Mouse (Mus musculus) MEL (cell line): Measurements from ENCODE around the gene Homer3. TPM values are rescaled to one million over a fixed set of nuclear protein-coding genes. Genes with fewer than 3 reads are reported as not detected.

Experiments used
- DNase-seq: peaks from one replicate; pipeline ENCODE4 v3.0.0; 2011; ENCODE audit warnings: low read depth, low spot score
- H3K27ac ChIP-seq: 2 replicates; pipeline ENCODE4 v1.5.1; 2012; ENCODE audit warnings: low read depth, mild to moderate bottlenecking, control low read depth, low read length, moderate library complexity; ENCODE audit not compliant: control insufficient read depth
- H3K27me3 ChIP-seq, 2 experiments: fragments of 150-350 bp in 1 of 2; sonication (generic) in 1 of 2; 2 replicates each; pipeline ENCODE4 v1.6.1; 2012; ENCODE audit warnings: low read length in 2 of 2, mild to moderate bottlenecking in 2 of 2, improper control_type of control experiment in 1 of 2, moderate library complexity in 1 of 2; ENCODE audit not compliant: insufficient read depth in 2 of 2, control insufficient read depth in 1 of 2
- H3K36me3 ChIP-seq, 2 experiments: 2 replicates each; pipeline ENCODE4 v1.6.1; 2012 to 2014; ENCODE audit warnings: low read length in 2 of 2, improper control_type of control experiment in 1 of 2, inconsistent platforms in 1 of 2, mild to moderate bottlenecking in 1 of 2; ENCODE audit not compliant: insufficient read depth in 2 of 2, control insufficient read depth in 1 of 2
- H3K4me1 ChIP-seq, 2 experiments: fragments of 150-350 bp in 1 of 2; sonication (generic) in 1 of 2; 2 replicates each; pipeline ENCODE4 v1.6.1; 2012; ENCODE audit warnings: low read length in 2 of 2, improper control_type of control experiment in 1 of 2, mild to moderate bottlenecking in 1 of 2; ENCODE audit not compliant: insufficient read depth in 2 of 2, control insufficient read depth in 1 of 2
- H3K4me3 ChIP-seq, 2 experiments: fragments of 150-350 bp in 1 of 2; sonication (generic) in 1 of 2; 2 replicates each; pipeline ENCODE4 v1.5.1; 2012; ENCODE audit warnings: low read depth in 2 of 2, low read length in 2 of 2, mild to moderate bottlenecking in 2 of 2, moderate library complexity in 2 of 2, control low read depth in 1 of 2, improper control_type of control experiment in 1 of 2; ENCODE audit not compliant: control insufficient read depth in 1 of 2, insufficient read depth in 1 of 2
- H3K79me2 ChIP-seq: 2 replicates; pipeline ENCODE4 v1.6.1; 2012; ENCODE audit warnings: mild to moderate bottlenecking, low read length, moderate library complexity; ENCODE audit not compliant: control insufficient read depth, poor library complexity, insufficient read depth
- H3K9ac ChIP-seq: 2 replicates; pipeline ENCODE4 v1.6.1; 2012; ENCODE audit warnings: low read depth, mild to moderate bottlenecking, control low read depth, low read length, moderate library complexity; ENCODE audit not compliant: control insufficient read depth, poor library complexity, severe bottlenecking
- H3K9me3 ChIP-seq: fragments of 150-350 bp; sonication (generic); replicated peaks from 2 replicates; pipeline ENCODE4 v1.6.1; 2012; ENCODE audit warnings: mild to moderate bottlenecking, low read length, improper control_type of control experiment, moderate library complexity; ENCODE audit not compliant: insufficient read depth
- BHLHE40 ChIP-seq: IDR thresholded peaks from 2 replicates; pipeline ENCODE4 v1.6.1; 2012; ENCODE audit warnings: low read depth, mild to moderate bottlenecking, inconsistent platforms, low read length, improper control_type of control experiment, borderline replicate concordance
- CTCF ChIP-seq, 3 experiments: IDR thresholded peaks in 2 of 3; conservative IDR thresholded peaks in 1 of 3; 2 replicates each; pipeline ENCODE4 v1.5.1; 2011 to 2012; ENCODE audit warnings: low read length in 3 of 3, low read depth in 2 of 3, mild to moderate bottlenecking in 2 of 3, improper control_type of control experiment in 1 of 3, inconsistent platforms in 1 of 3, mixed read lengths in 1 of 3, moderate library complexity in 1 of 3; ENCODE audit not compliant: control insufficient read depth in 1 of 3, insufficient read depth in 1 of 3, poor library complexity in 1 of 3, severe bottlenecking in 1 of 3
- E2F4 ChIP-seq: IDR thresholded peaks from 2 replicates; pipeline ENCODE4 v1.6.1; 2011; ENCODE audit warnings: low read depth, low read length, improper control_type of control experiment, borderline replicate concordance
- ELF1 ChIP-seq: IDR thresholded peaks from 2 replicates; pipeline ENCODE4 v1.6.1; 2014; ENCODE audit warnings: low read depth, mild to moderate bottlenecking, inconsistent platforms, low read length, improper control_type of control experiment, moderate library complexity
- ETS1 ChIP-seq: IDR thresholded peaks from 2 replicates; pipeline ENCODE4 v1.6.1; 2012; ENCODE audit warnings: low read depth, mild to moderate bottlenecking, inconsistent platforms, low read length, improper control_type of control experiment, moderate library complexity
- GABPA ChIP-seq: IDR thresholded peaks from 2 replicates; pipeline ENCODE4 v1.6.1; 2012; ENCODE audit warnings: low read depth, mild to moderate bottlenecking, inconsistent platforms, low read length, improper control_type of control experiment, moderate library complexity
- GATA1 ChIP-seq: IDR thresholded peaks from 2 replicates; pipeline ENCODE4 v1.6.1; 2011; ENCODE audit warnings: low read depth, low read length, improper control_type of control experiment
- JUND ChIP-seq: IDR thresholded peaks from 2 replicates; pipeline ENCODE4 v1.6.1; 2011; ENCODE audit warnings: low read depth, mild to moderate bottlenecking, improper control_type of control experiment, low read length
- KAT2A ChIP-seq: conservative IDR thresholded peaks from 2 replicates; pipeline ENCODE4 v1.6.1; 2012; ENCODE audit warnings: low read depth, low read length, improper control_type of control experiment, inconsistent platforms
- MAFK ChIP-seq: IDR thresholded peaks from 2 replicates; pipeline ENCODE4 v1.6.1; 2011; ENCODE audit warnings: low read depth, mild to moderate bottlenecking, low read length, improper control_type of control experiment, borderline replicate concordance
- MEF2A ChIP-seq: IDR thresholded peaks from 2 replicates; pipeline ENCODE4 v1.6.1; 2014; ENCODE audit warnings: low read depth, mild to moderate bottlenecking, inconsistent platforms, low read length, improper control_type of control experiment; ENCODE audit not compliant: poor library complexity, insufficient replicate concordance, severe bottlenecking; ENCODE audit errors: extremely low read depth
- MXI1 ChIP-seq: IDR thresholded peaks from 2 replicates; pipeline ENCODE4 v1.6.1; 2011; ENCODE audit warnings: mild to moderate bottlenecking, low read depth, low read length, improper control_type of control experiment
- MYB ChIP-seq: IDR thresholded peaks from 2 replicates; pipeline ENCODE4 v1.6.1; 2011; ENCODE audit warnings: mild to moderate bottlenecking, low read depth, low read length, improper control_type of control experiment
- POLR2A ChIP-seq, 2 experiments: IDR thresholded peaks; 2 replicates each; pipeline ENCODE4 v1.6.1; 2011 to 2012; ENCODE audit warnings: low read length in 2 of 2, mild to moderate bottlenecking in 2 of 2, control low read depth in 1 of 2, improper control_type of control experiment in 1 of 2, low read depth in 1 of 2, moderate library complexity in 1 of 2; ENCODE audit not compliant: control insufficient read depth in 1 of 2, insufficient read depth in 1 of 2, poor library complexity in 1 of 2
- POLR2AphosphoS2 ChIP-seq: IDR thresholded peaks from 2 replicates; pipeline ENCODE4 v1.6.1; 2011; ENCODE audit warnings: low read length, improper control_type of control experiment
- RAD21 ChIP-seq: IDR thresholded peaks from 2 replicates; pipeline ENCODE4 v1.6.1; 2011; ENCODE audit warnings: mild to moderate bottlenecking, low read depth, low read length, improper control_type of control experiment
- SIN3A ChIP-seq: IDR thresholded peaks from 2 replicates; pipeline ENCODE4 v1.6.1; 2012; ENCODE audit warnings: low read length, improper control_type of control experiment, inconsistent platforms
- TAL1 ChIP-seq: IDR thresholded peaks from 2 replicates; pipeline ENCODE4 v1.6.1; 2012; ENCODE audit warnings: mild to moderate bottlenecking, inconsistent platforms, low read length, moderate library complexity, mixed read lengths
- UBTF ChIP-seq: IDR thresholded peaks from 2 replicates; pipeline ENCODE4 v1.6.1; 2012; ENCODE audit warnings: low read depth, mild to moderate bottlenecking, inconsistent platforms, low read length, improper control_type of control experiment, moderate library complexity, borderline replicate concordance; ENCODE audit not compliant: insufficient read depth
- USF1 ChIP-seq: IDR thresholded peaks from 2 replicates; pipeline ENCODE4 v1.6.1; 2014; ENCODE audit warnings: low read depth, mild to moderate bottlenecking, inconsistent platforms, low read length, improper control_type of control experiment, moderate library complexity
- ZKSCAN1 ChIP-seq: IDR thresholded peaks from 2 replicates; pipeline ENCODE4 v1.6.1; 2012; ENCODE audit warnings: low read depth, mild to moderate bottlenecking, inconsistent platforms, low read length, improper control_type of control experiment, moderate library complexity
- ZNF384 ChIP-seq: IDR thresholded peaks from 2 replicates; pipeline ENCODE4 v1.6.1; 2012; ENCODE audit warnings: low read depth, mild to moderate bottlenecking, inconsistent platforms, low read length, improper control_type of control experiment
- polyA plus RNA-seq, 2 experiments: library from polyadenylated mRNA; stranded (reverse) in 1 of 2; unstranded in 1 of 2; fragments of >175 nt in 1 of 2; fragments of >200 nt in 1 of 2; gene quantifications; 2 replicates each; pipeline versions ENCODE4 v1.2.1 to v1.2.4; 2012; ENCODE audit warnings: low replicate concordance in 2 of 2, low read depth in 1 of 2; ENCODE audit not compliant: insufficient read length in 2 of 2, insufficient read depth in 1 of 2, missing spikeins in 1 of 2
- total RNA-seq: library from RNA; depleted of rRNA; stranded (reverse); fragments of 300-350 nt; gene quantifications from 2 replicates; pipeline ENCODE4 v1.2.3, GENCODE M21; 2012

The Homer3 gene
- total and polyA plus RNA-seq, 3 experiments = 12.2 to 22.8 TPM; not detected in 1

GRCm38 (mm10) chr8:70293988-70294405 lies 11.4 kb downstream of the Homer3 start:
- TF ChIP-seq BHLHE40 (no peak), MEF2A (no peak), POLR2AphosphoS2 (no peak), RAD21 (no peak), TAL1 (no peak), GATA1 (no peak), ETS1 (no peak), JUND (no peak), POLR2A (IDR thresholded peaks at IDR 0.05; ENCODE audit: control insufficient read depth in 1 of 2, insufficient read depth in 1 of 2, low read depth in 1 of 2, low read length in 2 of 2, poor library complexity in 1 of 2) (no peak), GABPA (no peak), KAT2A (no peak), CTCF (IDR thresholded peaks at IDR 0.05 in 2 of 3, conservative IDR thresholded peaks at IDR 0.05 in 1 of 3; ENCODE audit: control insufficient read depth in 1 of 3, insufficient read depth in 1 of 3, low read depth in 2 of 3, low read length in 3 of 3, poor library complexity in 1 of 3, severe bottlenecking in 1 of 3) (no peak), USF1 (no peak), UBTF (no peak), MAFK (no peak), E2F4 (no peak)
- no peak overlapping the region for H3K4me3 ChIP-seq
- H3K27me3 ChIP-seq = no peaks in the 10 kb centered on the region
- H3K27ac ChIP-seq = no peak overlapping the region
- no peaks in the 10 kb centered on the region for H3K9me3 ChIP-seq
- no peak for DNase-seq
- H3K9ac ChIP-seq = no peak overlapping the region
- H3K79me2 ChIP-seq = no peaks in the 10 kb centered on the region
- H3K4me1 ChIP-seq = no peaks in the 10 kb centered on the region
- peaks cover 0 to 3% of the 10 kb centered on the region in 2 experiments; a peak in 2 of 4 replicates for H3K36me3 ChIP-seq

- DNase-seq = peak; percentile 66
- H3K79me2 ChIP-seq = peaks cover 34% of the 10 kb centered on the region
- TF ChIP-seq TAL1 (no peak), MYB (no peak), MAFK (no peak), SIN3A (no peak), ELF1 (peak; percentile 56; the same call in 1 of the 2 replicates), ZKSCAN1 (no peak), GATA1 (no peak), MXI1 (0 out of 2 replicates have a peak, but pooled peaks have one; percentile 36), KAT2A (no peak), ZNF384 (no peak)
- TF ChIP-seq, all 39 proteins: peak for 2
- Histone ChIP-seq H3K9ac (no peak overlapping the region), H3K36me3 (peaks cover 3 to 6% of the 10 kb centered on the region in 2 experiments), H3K9me3 (no peaks in the 10 kb centered on the region), H3K27ac (no peak overlapping the region), H3K27me3 (no peaks in the 10 kb centered on the region), H3K4me1 (peaks cover 4 to 12% of the 10 kb centered on the region in 2 experiments), H3K4me3 (no peak overlapping the region; a peak in 1 of 4 replicates)
These were observed 18.3 kb downstream of the Homer3 start for GRCm38 (mm10) chr8:70300881-70301280.
